Mouse (Mus musculus) forebrain, embryonic 12.5 days (tissue): Measurements from ENCODE around the gene 1700069L16Rik. TPM values are rescaled to one million over a fixed set of nuclear protein-coding genes. Genes with fewer than 3 reads are reported as not detected.

Experiments used
- ATAC-seq: fragments of 200-750 bp; cut with Nextera tagmentation; 2 replicates; pipeline ENCODE4 v1.8.0; 2017; ENCODE audit warnings: moderate TSS enrichment; ENCODE audit not compliant: low FRiP score
- H3K27ac ChIP-seq: fragments of 300-500 bp; sonication (generic); 2 replicates; pipeline ENCODE4 v1.5.1; 2016; ENCODE audit warnings: mild to moderate bottlenecking
- H3K27me3 ChIP-seq: fragments of 300-500 bp; sonication (generic); 2 replicates; pipeline ENCODE4 v1.6.1; 2016; ENCODE audit warnings: mild to moderate bottlenecking
- H3K36me3 ChIP-seq: fragments of 300-500 bp; sonication (generic); replicated peaks from 2 replicates; pipeline ENCODE4 v1.6.1; 2016; ENCODE audit warnings: mild to moderate bottlenecking
- H3K4me1 ChIP-seq: fragments of 300-500 bp; sonication (generic); 2 replicates; pipeline ENCODE4 v1.6.1; 2016
- H3K4me2 ChIP-seq: fragments of 300-500 bp; sonication (generic); 2 replicates; pipeline ENCODE4 v1.6.1; 2016; ENCODE audit warnings: mild to moderate bottlenecking, moderate library complexity
- H3K4me3 ChIP-seq: fragments of 300-500 bp; sonication (generic); replicated peaks from 2 replicates; pipeline ENCODE4 v1.5.1; 2016; ENCODE audit warnings: mild to moderate bottlenecking
- H3K9ac ChIP-seq: fragments of 300-500 bp; sonication (generic); 2 replicates; pipeline ENCODE4 v1.6.1; 2016; ENCODE audit warnings: mild to moderate bottlenecking
- H3K9me3 ChIP-seq: fragments of 300-500 bp; sonication (generic); 2 replicates; pipeline ENCODE4 v1.6.1; 2016
- WGBS: fragments of 180-500 bp; shearing (Covaris S2); methylation state at CpG from one replicate; pipeline ENCODE4 v1.1.7; 2016; 5-methylcytosine and 5-hydroxymethylcytosine counted together
- polyA plus RNA-seq: library from polyadenylated mRNA; unstranded; fragments of >200 nt; fragmentation: Nextera tagmentation; extraction: Ambion mirVana; gene quantifications from 2 replicates; pipeline ENCODE4 v1.2.1, GENCODE M21; 2016

1700069L16Rik gene
- polyA plus RNA-seq, 1 experiment from 2014 or later, result not detected

DNA sequence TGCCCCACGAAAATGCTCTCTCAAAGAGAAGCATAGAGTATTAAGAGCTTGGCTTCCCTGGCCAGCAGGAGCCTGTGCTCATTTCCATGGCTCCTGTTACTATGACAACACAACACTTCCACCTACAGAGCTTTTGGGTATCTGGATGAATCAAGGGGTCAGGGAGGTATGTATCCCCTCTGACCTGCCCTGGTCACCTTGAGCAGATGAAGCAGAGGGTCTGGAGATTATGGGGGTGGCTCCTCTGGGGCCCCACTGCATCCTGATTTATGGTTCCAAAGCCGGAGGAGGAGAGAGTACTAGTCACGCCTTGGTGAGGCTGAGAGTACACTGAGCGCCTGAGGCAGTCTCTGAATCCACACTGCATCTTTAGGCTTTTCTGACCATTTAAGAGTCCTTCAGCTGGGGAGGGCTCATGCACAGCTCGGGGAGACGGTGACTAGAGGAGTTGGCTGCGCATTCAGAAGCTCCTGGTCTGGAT lies 6.1 kb upstream of the 1700069L16Rik start:
- Histone ChIP-seq H3K27ac (no peak overlapping the region), H3K9ac (no peak overlapping the region), H3K36me3 (no peaks in the 10 kb centered on the region), H3K27me3 (no peaks in the 10 kb centered on the region), H3K4me2 (no peak overlapping the region), H3K4me3 (no peak overlapping the region), H3K4me1 (peaks cover 15% of the 10 kb centered on the region), H3K9me3 (no peaks in the 10 kb centered on the region)
- 68% methylated on average over 7 of the region's 7 CpGs for WGBS
- no peak for ATAC-seq

DNA sequence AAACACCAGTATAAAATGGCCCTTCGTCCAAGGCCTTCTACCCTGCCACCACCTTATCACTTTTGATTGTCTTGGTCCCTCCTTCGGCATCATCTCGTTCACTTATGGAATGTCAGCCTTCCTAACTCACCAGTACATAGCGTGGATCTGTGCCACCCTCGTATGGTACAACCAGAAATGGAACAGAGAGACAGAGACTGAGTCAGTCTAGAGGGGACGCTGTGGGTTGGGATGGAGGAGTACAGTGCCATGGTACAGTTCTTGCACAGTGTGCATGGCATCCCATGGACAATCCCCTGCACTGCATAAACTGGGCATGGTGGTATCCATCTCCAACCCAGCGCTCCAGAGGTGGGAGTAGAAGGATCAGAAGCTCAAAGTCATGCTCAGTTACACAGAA lies 4.1 kb upstream of the 1700069L16Rik start:
- H3K4me2 ChIP-seq, result no peak overlapping the region
- H3K36me3 ChIP-seq, result no peaks in the 10 kb centered on the region
- H3K9ac ChIP-seq, result no peak overlapping the region
- H3K27ac ChIP-seq, result no peak overlapping the region
- H3K9me3 ChIP-seq, result no peaks in the 10 kb centered on the region
- peaks cover 17% of the 10 kb centered on the region for H3K4me1 ChIP-seq
- no peak for ATAC-seq
- H3K27me3 ChIP-seq, result no peaks in the 10 kb centered on the region
- no peak overlapping the region for H3K4me3 ChIP-seq
- 82% methylated on average over 7 of the region's 7 CpGs for WGBS

DNA sequence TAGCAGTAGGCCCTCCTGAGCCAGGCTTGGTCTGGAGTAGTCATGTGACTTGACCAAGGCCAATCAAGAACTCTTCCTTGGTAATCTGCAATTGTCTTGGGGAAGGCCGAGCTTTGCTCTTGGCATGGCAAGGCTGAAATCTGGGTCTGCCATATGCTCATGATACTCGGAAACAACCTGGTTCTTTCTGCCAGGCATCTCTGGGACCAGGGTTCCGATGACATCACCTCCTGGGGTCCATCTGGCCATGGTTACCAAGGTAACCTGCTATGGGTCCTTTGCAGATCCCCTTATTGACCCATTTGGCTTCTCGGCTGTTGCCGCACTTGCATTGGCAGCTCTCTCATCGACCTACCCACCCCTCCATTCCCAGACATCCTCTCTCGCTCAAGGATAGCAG lies 3.4 kb upstream of the 1700069L16Rik start:
- H3K4me1 ChIP-seq, result peaks cover 19% of the 10 kb centered on the region
- no peak for ATAC-seq
- no peak overlapping the region for H3K4me3 ChIP-seq
- no peaks in the 10 kb centered on the region for H3K36me3 ChIP-seq
- H3K9ac ChIP-seq, result no peak overlapping the region
- H3K27ac ChIP-seq, result no peak overlapping the region
- H3K4me2 ChIP-seq, result no peak overlapping the region
- WGBS, result 85% methylated on average over 7 of the region's 7 CpGs
- H3K27me3 ChIP-seq, result no peaks in the 10 kb centered on the region
- H3K9me3 ChIP-seq, result no peaks in the 10 kb centered on the region

DNA sequence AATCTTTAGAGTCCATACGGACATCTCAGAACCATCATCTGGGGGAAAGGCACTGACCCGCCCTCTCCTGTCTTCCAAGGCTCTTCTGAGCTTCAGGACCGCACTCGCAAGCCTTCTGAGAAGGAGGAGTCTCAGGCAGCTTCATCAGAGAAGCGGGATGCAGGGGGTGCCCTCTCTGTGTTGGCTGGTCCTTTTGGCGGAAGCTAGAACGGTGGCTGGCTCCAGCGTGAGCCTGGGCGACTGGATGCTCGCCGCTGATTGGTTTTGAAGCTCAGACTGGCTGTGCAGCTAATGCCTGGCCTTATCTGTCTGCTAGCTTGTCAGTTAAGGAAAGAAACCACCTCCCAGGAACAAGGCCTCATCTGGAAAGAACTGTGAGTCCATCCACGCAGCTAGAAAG lies 2.7 kb upstream of the 1700069L16Rik start:
- H3K36me3 ChIP-seq, result no peaks in the 10 kb centered on the region
- H3K4me3 ChIP-seq, result no peak overlapping the region
- no peak overlapping the region for H3K9ac ChIP-seq
- whole genome bisulfite sequencing, result 70% methylated on average over 12 of the region's 12 CpGs
- H3K9me3 ChIP-seq, result no peaks in the 10 kb centered on the region
- no peak overlapping the region for H3K4me2 ChIP-seq
- no peak overlapping the region for H3K27ac ChIP-seq
- H3K27me3 ChIP-seq, result no peaks in the 10 kb centered on the region
- ATAC-seq, result no peak
- peaks cover 19% of the 10 kb centered on the region for H3K4me1 ChIP-seq

DNA sequence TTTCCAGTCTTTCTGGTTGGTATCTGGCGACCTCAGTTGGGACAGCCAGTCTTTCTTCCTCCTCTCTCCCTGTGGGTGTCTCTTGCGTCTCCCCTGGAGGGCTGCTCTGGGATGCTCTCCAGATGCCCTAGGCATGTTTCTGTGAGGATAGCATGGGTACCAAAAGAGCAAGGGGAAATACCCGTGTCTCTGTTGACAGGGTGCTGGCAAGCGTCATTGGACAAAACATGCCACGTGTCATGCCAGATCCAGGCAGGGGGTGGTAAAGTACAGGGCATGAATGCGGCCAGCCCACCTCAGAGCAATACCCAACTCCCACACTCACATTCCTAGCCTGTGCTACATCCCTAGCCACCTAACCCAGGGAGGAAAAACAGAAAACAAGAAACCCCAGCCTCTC lies 2.0 kb upstream of the 1700069L16Rik start:
- Histone ChIP-seq H3K4me1 (peaks cover 19% of the 10 kb centered on the region), H3K9ac (no peak overlapping the region), H3K9me3 (no peaks in the 10 kb centered on the region), H3K36me3 (no peaks in the 10 kb centered on the region), H3K4me2 (no peak overlapping the region), H3K4me3 (no peak overlapping the region), H3K27me3 (no peaks in the 10 kb centered on the region), H3K27ac (no peak overlapping the region)
- 84% methylated on average over 6 of the region's 6 CpGs for WGBS
- ATAC-seq, result no peak

- ATAC-seq, result no peak
- H3K4me1 ChIP-seq, result peaks cover 15% of the 10 kb centered on the region
- no peak overlapping the region for H3K4me3 ChIP-seq
- H3K4me2 ChIP-seq, result no peak overlapping the region
- no peaks in the 10 kb centered on the region for H3K9me3 ChIP-seq
- H3K36me3 ChIP-seq, result no peaks in the 10 kb centered on the region
- 64% methylated on average over 12 of the region's 12 CpGs for WGBS
- H3K9ac ChIP-seq, result no peak overlapping the region
- H3K27me3 ChIP-seq, result no peaks in the 10 kb centered on the region
- H3K27ac ChIP-seq, result no peak overlapping the region
Measured at GRCm38 (mm10) chr5:113725417-113725816, 845 bp upstream of the 1700069L16Rik start.

- H3K4me2 ChIP-seq, result no peak overlapping the region
- 37% methylated on average over 8 of the region's 8 CpGs for WGBS
- H3K27ac ChIP-seq, result no peak overlapping the region
- H3K9me3 ChIP-seq, result no peaks in the 10 kb centered on the region
- no peak overlapping the region for H3K9ac ChIP-seq
- H3K27me3 ChIP-seq, result no peaks in the 10 kb centered on the region
- ATAC-seq, result 0 out of 2 replicates have a peak, but pooled peaks have one; percentile 34
- no peak overlapping the region for H3K4me3 ChIP-seq
- no peaks in the 10 kb centered on the region for H3K36me3 ChIP-seq
- peaks cover 20% of the 10 kb centered on the region for H3K4me1 ChIP-seq
Measured at GRCm38 (mm10) chr5:113723567-113724237, 870 bp downstream of the 1700069L16Rik start.

GRCm38 (mm10) chr5:113722224-113723013 lies 2.2 kb downstream of the 1700069L16Rik start:
- Histone ChIP-seq H3K4me1 (peaks cover 25% of the 10 kb centered on the region), H3K4me3 (no peak overlapping the region), H3K36me3 (no peaks in the 10 kb centered on the region), H3K27ac (no peak overlapping the region), H3K9ac (no peak overlapping the region), H3K9me3 (no peaks in the 10 kb centered on the region), H3K4me2 (no peak overlapping the region), H3K27me3 (no peaks in the 10 kb centered on the region)
- ATAC-seq, result no peak
- 90% methylated on average over 10 of the region's 10 CpGs for WGBS

GRCm38 (mm10) chr5:113719221-113719661 lies 5.3 kb downstream of the 1700069L16Rik start:
- no peak for ATAC-seq
- H3K27me3 ChIP-seq, result 0 out of 2 replicates have a peak, but pooled peaks cover 3% of the 10 kb centered on the region
- H3K36me3 ChIP-seq, result no peaks in the 10 kb centered on the region
- H3K9me3 ChIP-seq, result no peaks in the 10 kb centered on the region
- no peak overlapping the region for H3K4me3 ChIP-seq
- peaks cover 45% of the 10 kb centered on the region for H3K4me1 ChIP-seq
- 64% methylated on average over 8 of the region's 8 CpGs for WGBS
- H3K27ac ChIP-seq, result peak overlapping the region; percentile 82
- H3K9ac ChIP-seq, result no peak overlapping the region
- no peak overlapping the region for H3K4me2 ChIP-seq

- Histone ChIP-seq H3K4me2 (peak overlapping the region; percentile 11), H3K27me3 (0 out of 2 replicates have a peak, but pooled peaks cover 3% of the 10 kb centered on the region), H3K36me3 (no peaks in the 10 kb centered on the region), H3K9me3 (no peaks in the 10 kb centered on the region), H3K27ac (peak overlapping the region; percentile 87), H3K9ac (no peak overlapping the region), H3K4me1 (peaks cover 37% of the 10 kb centered on the region), H3K4me3 (no peak overlapping the region)
- peak; percentile 82 for ATAC-seq
- 5% methylated on average over 12 of the region's 12 CpGs for WGBS
Measured at GRCm38 (mm10) chr5:113716581-113717388, 7.8 kb downstream of the 1700069L16Rik start.

DNA sequence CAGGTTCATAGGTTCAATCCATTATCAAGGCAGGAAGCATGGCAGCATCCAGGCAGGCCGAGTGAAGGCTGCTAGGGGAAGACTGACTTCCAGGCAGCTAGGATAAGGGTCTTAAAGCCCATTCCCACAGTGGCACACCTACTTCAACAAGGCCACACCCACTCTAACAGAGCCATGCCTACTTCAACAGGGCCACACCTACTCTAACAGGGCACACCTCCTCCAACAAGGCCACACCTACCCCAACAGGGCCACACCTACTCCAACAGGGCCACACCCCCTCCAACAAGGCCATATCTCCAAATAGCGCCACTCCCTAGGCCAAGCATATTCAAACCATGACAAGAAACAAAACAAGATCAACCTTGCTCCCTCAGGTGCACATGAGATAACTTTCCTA lies 11.7 kb downstream of the 1700069L16Rik start:
- Histone ChIP-seq H3K9ac (no peak overlapping the region), H3K36me3 (no peaks in the 10 kb centered on the region), H3K9me3 (no peaks in the 10 kb centered on the region), H3K4me2 (no peak overlapping the region), H3K27ac (no peak overlapping the region), H3K4me1 (peaks cover 22% of the 10 kb centered on the region), H3K4me3 (no peak overlapping the region), H3K27me3 (0 out of 2 replicates have a peak, but pooled peaks cover 3% of the 10 kb centered on the region)
- no peak for ATAC-seq
- 84% methylated on average over 2 of the region's 2 CpGs for WGBS
